Mouse (Mus musculus) right cerebral cortex, postnatal 10 days (tissue): ENCODE results near the gene Lypd5.

Experiments used
- DNase-seq, 2 experiments: peaks; one replicate each; pipeline ENCODE4 v3.0.0; 2021; ENCODE audit warnings: low spot score in 2 of 2

Gene Lypd5

GRCm38 (mm10) chr7:24359269-24359668, 10.3 kb downstream of the Lypd5 start:
- DNase-seq: no peak

- DNase-seq: no peak
These were observed 12.0 kb downstream of the Lypd5 start for GRCm38 (mm10) chr7:24361001-24361400.

- DNase-seq: peak in 1 of 2 experiments; percentile 62
These were observed 14.2 kb downstream of the Lypd5 start for GRCm38 (mm10) chr7:24363228-24363627.

GRCm38 (mm10) chr7:24364827-24365226, 15.8 kb downstream of the Lypd5 start:
- DNase-seq: peak; percentile 86 to 91

GRCm38 (mm10) chr7:24365258-24366014, 16.4 kb downstream of the Lypd5 start:
- DNase-seq: no peak

- DNase-seq: no peak
These were observed 18.0 kb downstream of the Lypd5 start for GRCm38 (mm10) chr7:24366716-24367632.

GRCm38 (mm10) chr7:24368226-24368625, 19.2 kb downstream of the Lypd5 start:
- no peak for DNase-seq

GRCm38 (mm10) chr7:24368946-24369345, 19.9 kb downstream of the Lypd5 start:
- DNase-seq: no peak

- no peak for DNase-seq
These were observed 20.9 kb downstream of the Lypd5 start, which contains the start of gene Kcnn4 for GRCm38 (mm10) chr7:24369731-24370541. Gene Kcnn4 (plus strand): TSS chr7:24370263.

- no peak for DNase-seq
These were observed 22.2 kb downstream of the Lypd5 start for GRCm38 (mm10) chr7:24371012-24371808.

GRCm38 (mm10) chr7:24371809-24372145, 22.8 kb downstream of the Lypd5 start:
- no peak for DNase-seq

- no peak for DNase-seq
These were observed 23.3 kb downstream of the Lypd5 start for GRCm38 (mm10) chr7:24372300-24372699.

- no peak for DNase-seq
These were observed 23.8 kb downstream of the Lypd5 start for GRCm38 (mm10) chr7:24372786-24373185.

GRCm38 (mm10) chr7:24373538-24374379, 24.8 kb downstream of the Lypd5 start:
- peak; percentile 67 to 79 for DNase-seq

- DNase-seq: no peak
These were observed 27.5 kb downstream of the Lypd5 start for GRCm38 (mm10) chr7:24376456-24376855.

GRCm38 (mm10) chr7:24377091-24377865, 28.3 kb downstream of the Lypd5 start:
- DNase-seq: peak in 1 of 2 experiments; percentile 30

GRCm38 (mm10) chr7:24378049-24378701, 29.2 kb downstream of the Lypd5 start:
- peak in 1 of 2 experiments; percentile 20 for DNase-seq

GRCm38 (mm10) chr7:24379934-24380333, 30.9 kb downstream of the Lypd5 start:
- no peak for DNase-seq

- DNase-seq: no peak
These were observed 31.4 kb downstream of the Lypd5 start for GRCm38 (mm10) chr7:24380370-24380769.
